Mouse (Mus musculus): ENCODE data around the gene Tnfaip8l1. TPM values are rescaled to one million over a fixed set of nuclear protein-coding genes. Genes with fewer than 3 reads are reported as not detected.

Gene Tnfaip8l1
- total RNA-seq (2021) = under 1 TPM; 0.41 to 0.64 TPM
- long read RNA-seq, experiment 1, partial matches to known transcripts = 0 of 1 reads
- long read RNA-seq, experiment 1, other reads (novel, unspliced or antisense) = 0 of 1 reads
- long read RNA-seq, experiment 2 = 0 reads

DNA sequence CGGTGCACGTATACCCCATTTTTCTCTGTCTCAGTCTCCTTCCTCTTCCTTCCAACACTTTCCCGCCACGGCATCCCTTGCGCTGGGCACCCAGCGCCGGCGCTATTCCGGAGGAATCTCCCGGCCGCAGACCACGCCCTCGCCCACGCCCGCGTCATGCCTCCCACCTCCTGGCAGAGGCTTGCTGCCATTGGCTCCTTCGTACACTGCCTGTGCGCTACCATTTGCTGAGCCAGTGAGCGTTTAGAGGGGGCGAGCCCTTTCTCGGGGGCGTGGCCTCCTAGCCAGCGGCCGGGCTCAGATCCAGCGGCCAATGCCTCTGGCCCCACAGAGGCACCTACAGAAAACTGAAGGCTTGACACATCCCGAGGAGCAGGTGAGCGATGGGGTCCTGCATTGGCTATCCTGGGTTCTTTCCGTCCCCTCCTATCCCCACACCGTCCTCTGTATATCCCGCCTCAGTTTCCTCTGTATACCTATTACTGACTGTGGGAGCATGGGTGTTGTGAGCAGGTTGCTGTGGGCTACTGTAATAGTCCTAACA, at the start of gene Tnfaip8l1:
Tnfaip8l1 (plus strand) TSS at position 247 of the 544 bp plus-strand sequence.
- peak; percentile 88 to 93 for DNase-seq
- intact Hi-C loops (cut with DNase I) = no loop called here

DNA sequence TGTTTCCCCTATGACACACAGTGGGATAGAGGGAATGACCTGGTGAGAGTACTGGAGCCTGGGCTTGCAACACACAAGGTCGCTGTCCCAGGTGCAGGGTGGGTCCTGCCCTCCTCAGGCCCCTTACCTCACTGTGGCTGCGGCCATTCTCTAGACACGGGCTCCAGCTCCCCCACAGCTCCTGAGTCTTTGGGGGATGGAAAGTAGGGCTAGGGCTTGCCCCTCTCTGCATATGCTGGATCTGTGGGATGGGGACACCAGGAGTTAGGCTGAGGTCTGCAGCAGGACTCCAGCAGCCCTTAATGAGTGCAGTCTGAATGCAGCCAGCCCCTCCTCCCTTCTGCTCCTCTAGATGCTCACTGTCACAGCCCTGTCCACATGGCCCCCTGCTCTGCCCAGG, 49.5 kb upstream of the Tnfaip8l1 start:
- intact Hi-C loops (cut with DNase I) = no loop called here
- DNase-seq = no peak

DNA sequence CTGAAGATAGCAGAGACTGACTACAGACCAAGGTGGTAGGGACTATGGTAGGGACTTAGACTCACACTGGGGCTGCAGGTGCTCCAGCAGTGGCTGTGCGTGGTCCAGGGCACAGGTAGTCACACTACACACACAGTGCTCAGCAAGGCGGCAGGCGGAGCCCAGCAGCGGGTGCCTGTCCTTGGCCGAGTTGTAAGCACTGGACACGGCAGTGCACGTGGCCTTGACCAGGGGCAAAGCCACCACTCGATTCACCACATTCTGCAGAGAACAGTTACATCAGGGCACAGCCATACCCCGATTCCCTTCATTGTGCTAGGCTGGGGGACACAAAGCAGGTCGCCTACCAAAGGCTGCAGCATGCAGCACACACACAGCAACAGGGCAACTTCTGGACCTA, 46.1 kb upstream of the Tnfaip8l1 start:
- intact Hi-C loops (cut with DNase I) = no loop called here
- no peak for DNase-seq

DNA sequence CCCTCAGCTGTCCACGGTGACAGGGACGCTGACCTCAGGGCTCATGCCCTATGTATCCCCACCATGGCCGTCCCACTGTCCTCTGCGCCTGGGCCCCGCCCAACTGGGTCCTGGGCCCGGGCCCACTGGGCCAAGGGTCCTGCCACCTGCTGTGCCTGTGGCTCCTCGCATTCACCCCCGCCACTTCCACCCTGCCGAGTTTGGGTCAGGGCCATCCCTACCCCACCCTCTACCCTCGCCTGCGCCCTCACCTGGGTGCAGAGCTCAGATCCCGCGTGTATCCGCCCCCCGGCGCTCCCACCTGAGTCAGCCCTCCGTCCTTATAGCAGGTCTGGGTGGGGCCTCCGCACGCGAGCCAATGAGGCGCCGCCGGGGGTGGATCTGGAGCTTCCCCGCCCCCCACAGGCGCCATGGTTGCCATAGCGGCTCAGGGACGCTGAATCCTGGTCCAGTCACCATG, 45.0 kb upstream of the Tnfaip8l1 start, which contains the start of gene Plin5:
Plin5 (minus strand) TSS at position 346 of the 460 bp plus-strand sequence.
- DNase-seq = peak in 1 of 2 experiments; percentile 59
- intact Hi-C loops (cut with DNase I) = no loop called here

DNA sequence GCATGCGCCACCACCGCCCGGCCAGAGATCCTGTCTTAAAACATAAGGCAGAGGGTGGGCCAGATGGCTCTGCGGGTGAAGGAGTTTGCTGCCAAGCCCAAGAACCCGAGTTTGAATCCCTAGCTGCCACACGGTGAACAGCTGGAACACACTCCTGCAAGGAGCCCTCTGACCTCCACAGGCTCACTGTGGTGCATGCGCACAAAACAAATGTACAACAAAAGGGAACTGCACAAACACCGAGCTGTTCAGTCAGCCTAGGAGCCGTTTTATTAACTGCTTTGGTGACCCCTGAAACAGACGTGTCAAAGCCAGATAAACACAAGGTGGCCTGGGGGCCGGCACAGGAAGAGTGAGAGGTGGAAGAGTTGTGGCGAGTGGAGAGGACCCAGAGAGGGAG, 42.8 kb upstream of the Tnfaip8l1 start:
- intact Hi-C loops (cut with DNase I) = no loop called here
- DNase-seq = no peak

DNA sequence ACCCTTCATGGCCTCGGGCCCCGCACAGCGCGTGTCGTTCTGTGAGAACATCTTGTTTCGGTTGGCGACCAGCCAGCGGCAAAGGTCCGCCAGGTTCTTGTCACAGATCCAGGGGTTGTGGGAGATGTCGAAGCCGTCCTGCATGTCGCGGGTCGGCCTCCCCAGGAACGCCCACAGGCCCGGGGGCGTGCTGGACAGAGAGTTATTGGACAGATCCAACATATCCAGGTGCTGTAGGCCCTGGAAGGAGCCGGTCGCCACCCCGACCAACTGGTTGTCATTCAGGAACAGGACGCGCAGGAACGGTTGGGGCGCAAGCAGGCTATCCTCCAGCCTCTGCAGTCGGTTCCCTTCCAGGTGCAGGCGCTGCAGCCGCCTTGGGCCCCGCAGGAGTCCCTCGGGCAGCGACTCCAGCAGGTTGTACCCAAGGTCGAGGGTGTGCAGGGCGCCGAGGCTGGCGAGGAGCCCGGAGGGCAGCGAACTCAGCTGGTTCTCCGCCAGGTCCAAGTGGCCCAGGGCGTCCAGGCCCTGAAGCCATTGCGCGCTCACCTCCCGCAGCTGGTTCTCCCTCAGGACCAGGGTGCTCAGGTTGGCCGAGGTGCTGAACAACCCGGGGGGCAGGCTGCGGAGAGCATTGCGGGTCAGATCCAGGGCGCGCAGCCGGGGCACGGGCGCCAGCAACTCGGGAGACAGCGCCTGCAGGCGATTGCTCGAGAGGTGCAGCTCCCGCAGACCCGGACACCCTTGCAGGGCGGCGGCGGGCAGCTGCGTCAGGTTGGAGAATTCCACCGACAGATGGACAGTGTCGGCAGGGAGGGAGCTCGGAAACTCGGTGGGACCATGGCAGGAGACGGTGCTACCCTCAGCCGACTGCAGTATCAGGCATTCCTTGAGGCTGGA, 42.0 kb upstream of the Tnfaip8l1 start:
- DNase-seq = peak; percentile 53 to 74
- intact Hi-C loops (cut with DNase I) = no loop called here

DNA sequence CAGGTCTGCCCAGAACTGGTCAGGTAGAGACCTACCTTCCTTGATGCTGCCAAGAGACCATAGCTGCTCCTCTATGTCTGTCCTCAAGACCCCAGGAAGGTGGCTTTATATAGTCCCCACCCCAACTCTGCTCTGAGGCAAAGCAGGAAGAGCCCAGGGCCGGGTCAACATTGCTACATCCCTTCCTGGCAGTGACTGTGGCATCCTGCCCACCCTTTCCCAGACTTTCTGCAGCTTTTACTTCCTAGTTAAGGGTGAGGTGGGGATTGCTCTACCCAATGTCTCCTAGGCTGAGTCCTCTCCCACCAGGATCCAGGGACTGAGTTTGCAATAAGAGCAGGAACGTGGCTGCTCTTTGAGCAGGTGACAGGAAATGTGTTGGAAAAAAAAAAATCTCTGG, 40.5 kb upstream of the Tnfaip8l1 start, which contains the start of gene Lrg1:
Lrg1 (minus strand) TSS at position 176 of the 400 bp plus-strand sequence.
- intact Hi-C loops (cut with DNase I) = no loop called here
- no peak for DNase-seq

DNA sequence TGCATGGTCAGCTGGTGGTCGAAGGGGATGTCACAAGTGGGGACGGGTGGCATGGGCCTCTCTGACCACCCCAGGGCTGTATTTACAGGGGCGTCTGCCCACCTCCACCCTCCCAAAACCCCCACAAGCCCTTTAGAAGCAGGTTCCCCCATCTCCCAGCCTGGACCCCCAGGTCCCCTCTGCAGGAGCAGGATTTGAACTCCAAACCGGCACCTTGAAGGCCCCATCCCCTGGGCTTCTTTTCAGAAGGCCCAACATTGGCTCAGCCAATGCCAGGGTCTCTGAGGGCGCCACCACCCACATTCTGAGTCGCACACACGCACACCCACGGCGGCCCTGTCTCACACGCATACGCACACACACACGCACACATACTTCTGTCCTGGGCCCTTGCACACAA, 39.1 kb upstream of the Tnfaip8l1 start:
- DNase-seq = no peak
- intact Hi-C loops (cut with DNase I) = no loop called here

DNA sequence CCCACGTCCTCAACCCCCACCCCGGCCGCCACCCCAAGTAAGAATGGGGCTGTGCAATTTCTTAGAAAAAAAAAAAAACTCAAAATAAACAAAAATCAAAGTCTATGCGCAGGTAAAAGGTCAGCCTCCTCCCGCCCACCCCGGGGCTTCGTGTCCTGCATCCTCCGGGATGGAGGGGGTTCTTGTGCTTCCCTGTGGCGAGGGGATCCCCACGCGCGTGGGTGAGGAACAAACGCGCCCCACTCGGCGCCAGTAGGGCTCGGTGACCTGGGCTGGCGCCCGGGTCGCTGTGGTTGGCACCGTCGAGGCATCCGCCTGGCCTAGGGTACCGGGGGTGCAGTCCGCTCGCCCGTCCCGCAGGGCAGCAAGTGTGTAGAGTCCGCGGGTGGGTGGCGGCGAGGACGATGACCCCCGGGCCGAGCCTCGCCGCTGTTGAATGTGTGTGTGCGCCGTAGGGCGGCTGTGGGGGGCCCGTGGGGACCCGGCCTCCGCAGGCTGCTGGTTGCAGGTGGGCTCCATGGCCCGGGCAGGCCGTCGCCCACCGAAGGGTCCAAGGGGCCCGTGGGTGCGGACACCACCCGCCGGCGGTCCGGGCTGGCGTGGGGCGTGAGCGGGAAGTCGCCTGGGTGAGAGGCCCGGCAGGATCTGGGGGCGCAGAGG, 38.5 kb upstream of the Tnfaip8l1 start:
- no peak for DNase-seq
- intact Hi-C loops (cut with DNase I) = no loop called here

DNA sequence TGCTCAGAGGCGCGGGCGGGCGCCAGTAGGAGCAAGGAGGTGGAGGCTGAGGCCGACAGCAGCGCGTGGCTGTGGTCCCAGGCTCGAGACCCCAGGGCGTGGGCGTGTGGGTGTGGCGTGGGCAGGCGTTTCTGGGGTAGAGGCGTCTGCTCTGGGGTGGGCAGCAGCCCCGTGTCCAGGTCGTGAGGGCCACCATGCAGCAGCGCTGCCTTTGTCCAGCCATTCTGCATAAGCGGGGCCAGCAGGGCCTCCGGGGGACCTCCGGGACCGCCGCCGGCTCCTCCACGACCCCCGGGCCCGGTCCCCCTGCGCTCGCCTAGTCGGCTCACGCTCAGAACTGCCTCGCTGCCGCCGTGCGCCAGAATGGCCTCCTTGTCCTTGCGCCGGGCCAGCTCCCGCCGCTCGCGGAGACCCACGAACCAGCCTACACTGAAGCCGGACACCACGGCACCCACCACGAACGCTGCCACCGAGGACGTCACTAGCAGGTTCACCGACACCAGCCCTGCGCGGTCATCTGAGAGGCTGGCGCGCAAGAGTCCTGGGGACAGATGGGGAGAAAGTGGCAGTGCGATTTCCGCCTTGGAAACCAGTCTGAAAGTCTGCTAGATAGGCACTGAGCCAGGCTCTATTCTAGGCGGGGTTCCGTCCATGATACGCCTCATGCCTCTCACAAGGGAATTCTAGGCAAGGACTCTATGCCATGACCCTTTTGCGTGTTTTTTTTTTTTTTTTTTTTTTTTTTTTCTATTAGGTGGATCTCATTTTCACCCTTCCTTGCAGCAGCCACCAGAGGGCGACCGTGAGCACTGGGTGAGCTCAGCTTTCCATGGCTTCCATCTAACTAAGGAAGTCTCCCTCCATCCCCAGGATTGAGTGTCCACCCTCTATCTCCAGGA, 37.7 kb upstream of the Tnfaip8l1 start:
- intact Hi-C loops (cut with DNase I) = no loop called here
- no peak for DNase-seq

DNA sequence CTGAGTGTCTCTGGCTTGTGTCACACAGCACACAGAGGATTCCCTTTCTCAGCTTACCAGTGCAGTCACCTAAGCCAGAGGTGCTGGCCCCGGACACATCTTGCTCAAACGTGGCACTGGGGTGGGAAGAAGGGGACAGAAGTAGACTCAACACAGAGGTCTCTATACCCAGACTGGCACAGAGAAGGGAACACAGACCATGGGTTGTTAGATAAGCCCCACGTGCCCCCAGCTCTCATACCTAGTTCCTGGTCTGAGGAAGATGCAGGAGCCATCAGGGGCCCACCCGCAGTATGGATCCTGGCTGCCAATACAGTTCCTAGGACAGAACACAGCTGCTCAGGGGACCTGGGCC, 37.0 kb upstream of the Tnfaip8l1 start:
- no peak for DNase-seq
- intact Hi-C loops (cut with DNase I) = no loop called here

DNA sequence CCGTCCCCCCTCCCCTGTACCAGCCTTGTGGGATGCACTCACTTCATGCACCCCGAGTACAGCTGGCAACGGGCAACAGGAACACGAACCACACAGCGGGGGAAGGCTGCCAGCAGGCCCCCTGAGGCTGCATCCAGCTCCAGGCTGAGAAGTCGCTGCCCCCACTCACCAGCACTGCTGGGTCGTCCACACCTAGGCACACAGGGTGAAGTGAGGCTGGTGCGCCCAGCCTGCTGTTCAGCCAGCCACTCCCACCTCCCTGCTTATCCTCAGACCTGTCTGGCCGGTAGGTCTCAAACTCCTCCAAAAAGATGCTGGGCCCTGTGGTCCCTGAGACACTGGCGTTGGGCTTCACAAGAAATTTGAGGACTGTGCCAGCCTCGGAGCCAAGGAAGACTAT, 36.1 kb upstream of the Tnfaip8l1 start:
- intact Hi-C loops (cut with DNase I) = no loop called here
- no peak for DNase-seq

DNA sequence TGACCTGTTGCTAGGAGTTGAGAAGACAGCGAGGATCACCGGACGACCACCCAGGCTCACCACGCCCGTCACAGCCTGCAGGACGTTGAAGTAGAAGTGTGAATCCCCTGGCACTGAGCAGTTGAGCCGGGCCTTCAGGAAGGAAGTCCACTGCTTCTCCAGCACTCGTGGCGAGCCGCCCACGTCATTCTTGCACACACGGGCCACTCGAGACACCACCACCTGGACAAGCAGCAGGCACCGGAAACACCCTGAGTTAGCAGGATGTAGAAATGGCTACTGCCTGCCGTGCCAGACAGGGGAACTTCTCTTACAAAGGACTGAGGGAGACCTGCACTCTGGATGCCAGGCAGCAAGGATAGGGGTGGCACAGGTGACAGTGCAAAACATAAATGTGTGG, 34.0 kb upstream of the Tnfaip8l1 start:
- DNase-seq = no peak
- intact Hi-C loops (cut with DNase I) = no loop called here

DNA sequence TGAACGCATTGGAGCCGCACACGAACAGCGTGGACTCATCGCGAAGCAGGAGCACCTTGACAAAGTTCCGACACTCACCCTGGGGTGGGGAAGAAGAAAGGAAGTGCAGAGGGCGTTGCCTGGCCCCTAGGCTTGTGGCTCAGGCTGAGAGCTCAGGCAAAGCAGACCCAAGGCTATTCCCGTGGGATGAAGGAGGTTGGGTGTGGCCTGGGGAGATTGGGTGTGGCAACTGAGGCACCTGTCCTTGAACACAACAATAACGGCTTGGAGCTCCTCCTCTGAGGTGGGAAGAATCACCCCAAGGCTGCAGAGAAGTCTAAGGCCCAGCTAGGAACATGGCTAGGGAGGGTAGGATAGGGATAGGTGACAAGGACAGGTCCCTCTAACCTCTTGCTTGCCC, 31.1 kb upstream of the Tnfaip8l1 start:
- intact Hi-C loops (cut with DNase I) = loop anchor here (2.0 to 5.0 kb wide), 2 partner anchors 120 to 216 kb away; no protein-coding TSS in a partner anchor
- DNase-seq = no peak

DNA sequence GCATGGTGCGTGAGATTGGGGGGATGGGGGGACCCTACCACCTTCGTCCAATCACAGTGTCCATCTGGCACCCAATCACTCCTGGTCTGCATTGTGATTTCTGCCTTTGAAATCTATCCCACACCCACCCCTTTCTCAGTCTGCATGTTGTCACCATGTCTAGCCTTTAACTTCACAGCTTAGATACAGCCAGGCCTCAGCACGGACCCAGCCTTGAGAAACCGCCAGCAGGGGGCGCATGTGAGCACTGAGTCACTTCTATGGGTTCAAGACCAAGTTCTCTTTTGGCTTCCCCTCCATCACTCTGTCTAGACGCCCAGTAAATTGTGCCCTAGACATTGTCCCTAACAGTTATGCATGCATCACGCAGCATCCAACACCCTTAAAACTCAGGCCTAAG, 30.5 kb upstream of the Tnfaip8l1 start:
- DNase-seq = peak; percentile 57 to 66
- intact Hi-C loops (cut with DNase I) = loop anchor here (2.0 to 5.0 kb wide), 3 partner anchors 27 to 215 kb away; no protein-coding TSS in a partner anchor

DNA sequence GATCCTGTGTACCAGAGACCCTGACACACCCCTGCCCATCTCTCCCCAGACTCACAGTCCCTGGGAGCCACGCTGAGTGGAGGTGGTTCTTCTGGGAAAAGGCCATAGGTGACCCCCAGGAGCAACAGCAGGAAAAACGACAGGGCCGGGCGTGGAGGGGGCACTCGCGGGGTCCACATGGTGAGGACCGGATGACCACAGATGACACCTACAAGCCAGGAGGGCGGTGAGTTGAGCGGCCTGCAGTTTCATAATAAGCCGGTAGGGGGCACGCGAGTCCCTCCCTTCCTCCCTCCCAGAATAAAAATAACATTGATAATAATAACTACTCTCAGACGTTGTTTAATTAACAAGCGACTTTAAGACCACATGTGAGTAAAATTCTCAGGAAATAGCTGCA, 29.6 kb upstream of the Tnfaip8l1 start:
- DNase-seq = peak in 1 of 2 experiments; percentile 65
- intact Hi-C loops (cut with DNase I) = loop anchor here (2.0 to 5.0 kb wide), 2 partner anchors 26 to 215 kb away; no protein-coding TSS in a partner anchor

DNA sequence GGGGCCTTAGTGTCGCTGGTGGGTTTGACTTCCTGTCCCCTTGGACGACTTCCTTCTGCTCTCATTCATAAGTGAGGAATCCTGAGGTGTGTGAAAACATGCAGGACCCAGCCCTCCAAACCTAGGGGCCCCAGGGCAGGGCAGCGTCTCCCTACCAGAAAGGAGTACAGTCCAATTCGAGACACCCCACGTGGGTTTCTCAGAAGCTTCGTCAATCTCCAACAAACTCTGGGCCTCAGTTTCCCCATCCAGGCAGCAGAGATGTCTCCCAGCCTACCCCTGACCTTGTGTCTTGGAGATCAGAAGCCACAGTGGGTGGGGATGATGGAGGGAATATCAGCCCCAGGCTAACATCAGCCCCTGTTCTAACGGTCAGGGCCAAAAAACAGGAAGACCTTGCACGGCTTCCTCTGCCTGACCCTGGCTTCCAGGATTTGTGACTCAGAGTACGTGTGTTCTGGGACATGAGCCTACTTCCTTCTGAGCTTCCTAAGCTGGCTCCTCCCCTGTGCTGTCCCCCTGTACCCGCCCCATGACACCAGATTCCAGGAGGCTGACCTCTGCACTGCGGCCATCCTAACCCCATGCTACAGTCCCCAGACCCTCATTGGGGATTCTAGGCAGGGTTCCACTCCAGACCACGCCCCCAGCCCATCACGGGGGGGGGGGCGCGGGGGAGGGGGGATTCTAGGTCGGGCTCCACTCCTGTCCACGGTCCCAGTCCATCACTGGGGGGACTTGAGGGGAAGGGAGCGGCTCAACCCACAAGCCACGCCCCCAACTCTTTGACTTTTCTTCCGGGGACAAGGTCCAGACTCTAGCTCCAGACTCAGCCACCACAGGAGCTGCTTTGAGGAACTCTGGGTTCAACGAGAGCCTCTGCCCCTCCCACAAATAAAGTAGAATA, 28.6 kb upstream of the Tnfaip8l1 start:
- intact Hi-C loops (cut with DNase I) = loop anchor here (2.0 to 5.0 kb wide), 2 partner anchors 25 to 214 kb away; no protein-coding TSS in a partner anchor
- DNase-seq = peak; percentile 59 to 66

DNA sequence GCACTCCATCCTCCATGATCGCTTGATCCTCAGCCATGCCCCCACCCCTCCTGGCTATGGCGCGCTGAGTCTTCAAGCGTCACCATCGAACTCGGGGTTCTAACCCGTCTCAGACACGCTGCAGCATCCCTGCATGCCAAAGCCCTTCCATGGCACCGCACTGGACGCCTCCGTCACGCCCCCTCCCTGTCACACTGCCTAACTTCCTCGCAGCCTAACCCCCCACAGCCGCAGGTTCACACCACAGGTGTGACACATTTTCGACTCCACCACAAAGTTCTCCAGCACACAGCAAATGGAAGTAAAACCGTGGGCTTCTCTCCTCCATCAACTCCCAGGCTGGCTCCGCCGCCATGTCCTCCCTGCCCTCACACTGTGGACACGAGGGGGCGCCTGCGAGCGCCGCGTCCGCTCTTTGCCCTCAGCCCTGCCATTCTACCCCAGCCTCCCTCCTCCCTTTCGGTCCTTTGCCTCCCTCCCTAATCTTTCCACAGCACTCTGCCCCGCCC, 27.8 kb upstream of the Tnfaip8l1 start:
- intact Hi-C loops (cut with DNase I) = loop anchor here (5.0 kb wide), 1 partner anchor 213 kb away; no protein-coding TSS in a partner anchor
- DNase-seq = peak; percentile 64 to 67

Data from gastrocnemius, postnatal 36 days (tissue).